Mouse (Mus musculus) layer of hippocampus, adult 2 months (tissue): ENCODE data around the gene Tmod4. TPM values are rescaled to one million over a fixed set of nuclear protein-coding genes. Genes with fewer than 3 reads are reported as not detected.

ENCODE experiments used
- DNase-seq, 2 experiments: peaks; one replicate each; pipeline ENCODE4 v3.0.0; 2022; ENCODE audit warnings: low spot score in 2 of 2
- H3K27ac ChIP-seq: fragments of 200-600 bp; 2 replicates; pipeline ENCODE4 v1.8.1; 2022
- H3K4me3 ChIP-seq: fragments of 200-600 bp; 2 replicates; pipeline ENCODE4 v1.8.1; 2022; ENCODE audit warnings: mild to moderate bottlenecking
- CTCF ChIP-seq: fragments of 200-600 bp; conservative IDR thresholded peaks from 2 replicates; pipeline ENCODE4 v1.8.1; 2022; ENCODE audit warnings: antibody characterized with exemption, mild to moderate bottlenecking, moderate library complexity
- microRNA-seq, 2 experiments: library from miRNA; unstranded; fragments of <30 nt; microRNA quantifications; one replicate each; pipeline ENCODE4 v1.2.0; 2021
- total RNA-seq, 2 experiments: library from RNA; stranded (reverse); gene quantifications; 2 replicates each; pipeline ENCODE4 v1.2.3; 2021

Gene Tmod4
- total RNA-seq, 2 experiments from 2014 or later: 0.71 TPM; not detected in 1

DNA sequence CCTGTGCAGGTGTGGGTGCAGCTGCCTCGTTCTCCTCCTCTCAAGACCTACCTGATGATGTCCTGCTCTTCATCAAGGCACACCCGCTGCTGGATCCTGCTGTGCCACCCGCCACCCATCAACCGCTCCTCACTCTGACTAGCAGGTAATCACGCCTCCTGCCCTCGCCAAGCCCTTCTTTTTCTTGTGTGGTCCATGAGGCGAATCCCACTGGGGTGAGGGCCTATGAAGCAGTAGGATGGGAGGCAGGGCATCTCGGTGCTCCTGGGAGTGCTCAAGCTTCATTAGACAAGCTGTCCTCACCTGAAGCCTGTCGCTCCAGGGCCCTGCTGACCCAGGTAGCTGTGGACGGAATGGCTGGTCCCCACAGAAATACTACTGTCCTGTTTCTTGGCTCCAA, 45.7 kb downstream of the Tmod4 start:
- DNase-seq: no peak
- no peak overlapping the region for H3K4me3 ChIP-seq
- TF ChIP-seq CTCF: no peak
- H3K27ac ChIP-seq: no peak overlapping the region

GRCm38 (mm10) chr3:95171105-95171504, 46.8 kb downstream of the Tmod4 start:
- no peak for DNase-seq
- H3K27ac ChIP-seq: no peak overlapping the region
- H3K4me3 ChIP-seq: no peak overlapping the region
- TF ChIP-seq CTCF: no peak

DNA sequence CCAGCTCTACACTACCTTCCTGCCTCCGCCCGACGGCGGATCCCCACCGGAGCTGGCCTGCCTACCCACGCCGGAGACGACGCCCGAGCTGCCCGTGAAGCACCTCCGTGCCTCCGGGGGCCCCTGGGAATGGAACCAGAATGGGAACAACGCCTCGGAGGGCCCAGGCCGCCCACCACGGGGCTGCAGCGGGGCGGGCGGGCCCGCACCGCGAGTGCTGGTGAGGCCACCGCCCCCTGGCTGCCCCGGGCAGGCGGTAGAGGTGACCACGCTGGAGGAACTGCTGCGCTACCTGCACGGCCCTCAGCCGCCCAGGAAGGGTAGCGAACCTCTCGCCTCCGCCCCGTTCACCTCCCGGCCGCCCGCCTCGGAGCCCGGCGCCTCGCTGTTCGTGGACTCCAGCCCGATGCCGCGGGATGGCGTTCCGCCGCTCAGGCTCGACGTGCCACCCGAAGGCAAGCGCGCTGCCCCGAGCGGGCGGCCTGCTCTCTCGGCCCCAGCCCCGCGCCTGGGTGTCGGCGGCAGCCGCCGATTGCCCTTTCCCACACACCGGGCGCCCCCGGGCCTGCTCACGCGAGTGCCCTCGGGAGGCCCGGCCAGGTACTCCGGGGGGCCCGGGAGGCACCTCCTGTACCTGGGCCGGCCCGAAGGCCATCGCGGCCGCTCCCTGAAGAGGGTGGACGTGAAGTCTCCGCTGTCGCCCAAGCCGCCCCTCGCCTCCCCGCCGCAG, 48.4 kb downstream of the Tmod4 start:
- Histone ChIP-seq H3K27ac (no peak overlapping the region), H3K4me3 (no peak overlapping the region)
- no peak for TF ChIP-seq CTCF
- no peak for DNase-seq

DNA sequence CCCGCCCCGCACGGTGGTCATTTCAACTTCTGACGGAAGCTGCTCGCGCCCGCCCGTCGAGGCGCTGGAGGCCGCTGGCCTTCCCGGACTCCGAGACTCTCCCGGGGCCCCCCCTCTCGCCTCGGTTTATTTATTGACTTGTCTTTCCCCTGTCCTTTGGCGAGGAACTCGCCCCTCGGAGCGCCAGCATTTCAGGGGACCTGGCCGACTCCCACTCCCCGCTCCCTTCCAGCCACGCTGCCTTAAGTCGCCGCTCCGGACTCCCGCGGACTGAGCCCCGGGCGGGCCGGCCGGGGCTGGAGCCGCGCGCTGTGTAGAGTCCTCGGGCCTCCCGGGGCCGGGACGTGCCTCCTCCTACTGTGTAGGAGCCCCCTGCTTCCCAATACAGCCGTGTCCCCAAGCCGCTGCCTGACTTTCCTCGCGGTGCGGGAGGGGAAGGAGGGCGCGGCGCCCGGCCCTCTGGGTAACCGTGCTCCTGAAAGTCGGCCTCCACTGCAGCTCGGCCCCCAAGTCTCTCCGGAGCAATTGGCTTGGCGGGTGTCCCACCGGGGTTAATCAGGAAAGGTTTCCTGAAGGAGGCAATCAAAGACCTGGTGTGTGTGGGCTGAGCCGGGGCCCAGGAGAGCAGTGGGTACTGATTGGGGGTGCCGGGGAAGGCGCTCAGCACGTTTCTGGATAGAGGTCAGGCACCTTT, 49.1 kb downstream of the Tmod4 start:
- Histone ChIP-seq H3K27ac (no peak overlapping the region), H3K4me3 (peak overlapping the region; percentile 36; the same call in 1 of the 2 replicates)
- no peak for TF ChIP-seq CTCF
- DNase-seq: no peak

DNA sequence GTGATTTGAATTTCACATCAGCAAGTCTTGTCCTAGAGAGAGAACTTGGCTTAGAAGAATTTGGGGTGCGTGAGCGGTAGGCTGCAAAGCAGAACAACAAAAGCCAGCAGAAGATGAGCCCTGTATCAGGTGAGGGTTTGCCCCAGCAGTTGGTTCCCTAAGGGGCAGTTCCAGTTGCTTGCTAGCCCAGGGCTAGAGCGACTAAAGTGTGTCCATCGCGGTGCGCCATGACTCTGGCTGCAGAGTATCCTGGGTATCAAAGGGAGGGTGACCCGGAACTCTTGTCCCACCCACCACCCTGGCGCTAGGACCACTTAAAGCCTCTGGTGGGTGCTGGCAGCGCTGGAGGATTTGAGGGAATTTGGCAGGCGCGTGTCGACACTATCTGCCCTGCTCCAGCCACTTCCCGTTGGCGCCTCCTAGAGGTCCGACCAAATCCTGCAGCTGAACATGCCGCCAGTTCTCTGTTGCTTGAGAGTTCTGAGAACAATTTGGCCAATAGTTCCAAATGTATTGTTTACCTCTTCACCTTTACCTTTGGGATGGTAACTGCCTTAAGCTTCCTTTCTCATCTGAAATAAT, 49.8 kb downstream of the Tmod4 start:
- DNase-seq: peak; percentile 60 to 83
- Histone ChIP-seq H3K27ac (no peak overlapping the region), H3K4me3 (peak overlapping the region; percentile 36; the same call in 1 of the 2 replicates)
- peak; percentile 95 for TF ChIP-seq CTCF

DNA sequence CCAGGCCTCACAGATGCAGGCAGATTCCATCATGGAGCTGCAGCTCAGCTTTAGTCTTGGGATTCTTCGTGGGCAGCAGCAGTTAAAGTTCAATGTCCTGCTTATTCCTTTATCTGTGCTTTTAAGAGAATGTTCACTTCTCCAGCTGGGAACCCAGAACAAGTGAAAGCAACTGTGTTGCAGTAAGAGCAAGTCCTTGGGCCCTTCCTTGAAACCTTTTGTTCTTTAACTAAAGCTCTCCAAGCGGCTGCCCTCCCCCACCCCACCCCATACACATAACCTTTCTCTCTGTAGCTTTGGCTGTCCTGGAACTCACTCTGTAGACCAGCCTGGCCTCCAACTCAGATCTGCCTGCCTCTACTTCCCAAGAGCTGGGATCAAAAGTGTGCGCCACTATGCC, 52.2 kb downstream of the Tmod4 start:
- H3K4me3 ChIP-seq: no peak overlapping the region
- no peak for DNase-seq
- no peak for TF ChIP-seq CTCF
- no peak overlapping the region for H3K27ac ChIP-seq

- H3K27ac ChIP-seq: no peak overlapping the region
These were observed 53.3 kb downstream of the Tmod4 start for GRCm38 (mm10) chr3:95177583-95177982.

More at GRCm38 (mm10) chr3:95177583-95177982, 53.3 kb downstream of the Tmod4 start:
- DNase-seq: no peak
- no peak for TF ChIP-seq CTCF
- H3K4me3 ChIP-seq: no peak overlapping the region

Small RNA genes lying within 50 kb of the gene (microRNA-seq; reads per million reads assigned to microRNA genes)
- gene Mir8099-1: 0 reads per million in 2 experiments

Other genes starting within 250 kb of the Tmod4 start
- gene Psmb4, start 237.5 kb upstream of the Tmod4 start, total RNA-seq: 100 to 1,000 TPM; 272 to 281 TPM
- 10 to 100 TPM; 10.3 to 10.5 TPM for gene Selenbp1, start 191.4 kb upstream of the Tmod4 start, total RNA-seq
- 10 to 100 TPM; 23.9 to 24.6 TPM for gene Rfx5, start 170.4 kb upstream of the Tmod4 start, total RNA-seq
- gene Pi4kb, start 149.7 kb upstream of the Tmod4 start, total RNA-seq: 10 to 100 TPM; 58.7 to 64.4 TPM
- 10 to 100 TPM; 26.2 to 26.6 TPM for gene Zfp687, start 109.0 kb upstream of the Tmod4 start, total RNA-seq
- gene Psmd4, start 81.9 kb upstream of the Tmod4 start, total RNA-seq: 100 to 1,000 TPM; 158 to 160 TPM
- gene Pip5k1a, start 17.5 kb upstream of the Tmod4 start, total RNA-seq: 10 to 100 TPM; 64.1 to 71.0 TPM
- 10 to 100 TPM; 43.5 to 46.1 TPM for gene Vps72, start 13.5 kb upstream of the Tmod4 start, total RNA-seq
- 10 to 100 TPM; 50.4 to 57.5 TPM for gene Scnm1, start 9.5 kb downstream of the Tmod4 start, total RNA-seq
- 10 to 100 TPM; 16.4 to 16.7 TPM for gene Lysmd1, start 9.6 kb downstream of the Tmod4 start, total RNA-seq
- 1 to 10 TPM; 2.5 to 2.7 TPM for gene Tnfaip8l2, start 17.9 kb downstream of the Tmod4 start, total RNA-seq
- 10 to 100 TPM; 33.9 to 46.6 TPM for gene Sema6c, start 36.0 kb downstream of the Tmod4 start, total RNA-seq
- 10 to 100 TPM; 15.4 to 20.0 TPM for gene Gabpb2, start 93.4 kb downstream of the Tmod4 start, total RNA-seq
- 10 to 100 TPM; 67.5 to 77.5 TPM for gene Cdc42se1, start 104.3 kb downstream of the Tmod4 start, total RNA-seq
- 100 to 1,000 TPM; 287 to 294 TPM for gene Mllt11, start 107.7 kb downstream of the Tmod4 start, total RNA-seq
- under 1 TPM; 0.25 to 0.54 TPM for gene Gm128, start 117.1 kb downstream of the Tmod4 start, total RNA-seq
- under 1 TPM; 0.37 to 0.69 TPM for gene Bnipl, start 126.7 kb downstream of the Tmod4 start, total RNA-seq
- gene Mindy1, start 156.9 kb downstream of the Tmod4 start, total RNA-seq: 10 to 100 TPM; 19.1 to 22.7 TPM
- gene Prune1, start 157.6 kb downstream of the Tmod4 start, total RNA-seq: 10 to 100 TPM; 22.0 to 22.4 TPM
- gene Anxa9, start 182.7 kb downstream of the Tmod4 start, total RNA-seq: 1 to 10 TPM; 1.5 TPM
- 10 to 100 TPM; 53.1 to 63.3 TPM for gene Cers2, start 190.3 kb downstream of the Tmod4 start, total RNA-seq
- gene Setdb1, start 232.7 kb downstream of the Tmod4 start, total RNA-seq: 10 to 100 TPM; 37.7 to 39.2 TPM